Mouse (Mus musculus): ENCODE data around the gene H2al1e.

DNA sequence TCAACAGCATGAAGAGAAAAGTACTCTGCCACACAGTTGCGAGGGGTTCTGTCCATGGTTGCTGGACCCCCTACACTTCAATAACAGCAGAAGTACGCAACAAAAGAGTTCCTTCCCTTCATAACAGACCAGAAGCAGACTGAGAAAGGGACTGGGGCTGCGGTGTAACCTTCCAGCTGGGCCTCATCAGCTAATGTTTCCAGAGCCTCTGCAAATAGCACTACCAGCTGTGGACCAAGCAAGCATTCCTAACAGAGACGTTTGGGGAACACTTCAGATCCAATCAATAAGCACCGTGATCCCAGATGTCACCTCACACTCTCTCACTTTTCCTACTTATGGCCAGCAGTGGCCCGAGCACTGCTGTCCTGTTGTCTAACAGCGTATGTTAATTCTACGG lies 46.8 kb upstream of the H2al1e start:
- no peak for TF ChIP-seq CTCF (IDR thresholded peaks at IDR 0.05; ENCODE audit: borderline replicate concordance, extremely low read depth, insufficient read depth, insufficient read length)
- TF ChIP-seq POLR2A (IDR thresholded peaks at IDR 0.05; ENCODE audit: borderline replicate concordance, extremely low read depth, insufficient read depth, insufficient read length, poor library complexity, severe bottlenecking): no peak

All from brain, embryonic 14.5 days (tissue).